Mouse (Mus musculus): ENCODE measurements around the gene Hmmr.

Hmmr gene

GRCm38 (mm10) chr11:40733339-40734174 is at the start of gene Hmmr, which contains the start of gene Nudcd2:
Gene Hmmr (minus strand): TSS chr11:40733422.
Gene Nudcd2 (plus strand): TSS chr11:40733667.
- peak; percentile 99 for DNase-seq (ENCODE audit: low read depth)

- DNase-seq (ENCODE audit: low read depth): no peak
Measured at GRCm38 (mm10) chr11:40781857-40782256, 48.6 kb upstream of the Hmmr start.

- DNase-seq (ENCODE audit: low read depth): peak; percentile 73
Measured at GRCm38 (mm10) chr11:40775315-40776269, 42.4 kb upstream of the Hmmr start.

GRCm38 (mm10) chr11:40764690-40765089 is 31.5 kb upstream of the Hmmr start:
- no peak for DNase-seq (ENCODE audit: low read depth)

- peak; percentile 72 for DNase-seq (ENCODE audit: low read depth)
Measured at GRCm38 (mm10) chr11:40763395-40763794, 30.2 kb upstream of the Hmmr start.

GRCm38 (mm10) chr11:40759896-40760295 is 26.7 kb upstream of the Hmmr start:
- no peak for DNase-seq (ENCODE audit: low read depth)

GRCm38 (mm10) chr11:40755968-40756367 is 22.7 kb upstream of the Hmmr start:
- no peak for DNase-seq (ENCODE audit: low read depth)

- peak; percentile 98 for DNase-seq (ENCODE audit: low read depth)
Measured at GRCm38 (mm10) chr11:40755109-40755627, 21.9 kb upstream of the Hmmr start, which contains the start of gene Ccng1. Gene Ccng1 (minus strand): TSS chr11:40755311.

GRCm38 (mm10) chr11:40754664-40755107 is 21.5 kb upstream of the Hmmr start:
- DNase-seq (ENCODE audit: low read depth): peak; percentile 57

GRCm38 (mm10) chr11:40753836-40754235 is 20.6 kb upstream of the Hmmr start:
- DNase-seq (ENCODE audit: low read depth): no peak

GRCm38 (mm10) chr11:40747716-40748115 is 14.5 kb upstream of the Hmmr start:
- no peak for DNase-seq (ENCODE audit: low read depth)

GRCm38 (mm10) chr11:40746361-40746760 is 13.1 kb upstream of the Hmmr start:
- peak; percentile 55 for DNase-seq (ENCODE audit: low read depth)

- no peak for DNase-seq (ENCODE audit: low read depth)
Measured at GRCm38 (mm10) chr11:40744348-40744747, 11.1 kb upstream of the Hmmr start.

GRCm38 (mm10) chr11:40741605-40742262 is 8.5 kb upstream of the Hmmr start:
- DNase-seq (ENCODE audit: low read depth): peak; percentile 24

GRCm38 (mm10) chr11:40737369-40737768 is 4.1 kb upstream of the Hmmr start:
- no peak for DNase-seq (ENCODE audit: low read depth)

GRCm38 (mm10) chr11:40734251-40734752 is 1.1 kb upstream of the Hmmr start:
- peak; percentile 53 for DNase-seq (ENCODE audit: low read depth)

- DNase-seq (ENCODE audit: low read depth): no peak
Measured at GRCm38 (mm10) chr11:40732997-40733338, 254 bp downstream of the Hmmr start.

GRCm38 (mm10) chr11:40718324-40718723 is 14.9 kb downstream of the Hmmr start:
- peak; percentile 49 for DNase-seq (ENCODE audit: low read depth)

GRCm38 (mm10) chr11:40715524-40715923 is 17.7 kb downstream of the Hmmr start:
- peak; percentile 27 for DNase-seq (ENCODE audit: low read depth)

- no peak for DNase-seq (ENCODE audit: low read depth)
Measured at GRCm38 (mm10) chr11:40713858-40714257, 19.4 kb downstream of the Hmmr start.

- DNase-seq (ENCODE audit: low read depth): peak; percentile 52
Measured at GRCm38 (mm10) chr11:40709899-40710298, 23.3 kb downstream of the Hmmr start.

- DNase-seq (ENCODE audit: low read depth): no peak
Measured at GRCm38 (mm10) chr11:40695103-40695502, 38.1 kb downstream of the Hmmr start, which contains the start of gene Mat2b. Gene Mat2b (minus strand): TSS chr11:40695203.

Data from 416B (cell line).